Mouse (Mus musculus): ENCODE data around the gene Asrgl1.
"Not testable (repeated sequence)": the region's sequence is repeated elsewhere in the genome, so short reads cannot be mapped to it uniquely, and the experiment has no call there.

Asrgl1 gene

GRCm38 (mm10) chr19:9103986-9104385 is 31.4 kb downstream of the Asrgl1 start:
- DNase-seq = no peak

GRCm38 (mm10) chr19:9101062-9101457 is 34.4 kb downstream of the Asrgl1 start:
- DNase-seq = no peak

GRCm38 (mm10) chr19:9100297-9101061 is 35.0 kb downstream of the Asrgl1 start:
- no peak for DNase-seq

GRCm38 (mm10) chr19:9099751-9100150 is 35.7 kb downstream of the Asrgl1 start:
- no peak for DNase-seq

GRCm38 (mm10) chr19:9097441-9097840 is 38.0 kb downstream of the Asrgl1 start:
- DNase-seq = no peak

- DNase-seq = no peak
Measured at GRCm38 (mm10) chr19:9095111-9095510, 40.3 kb downstream of the Asrgl1 start.

GRCm38 (mm10) chr19:9090709-9091108 is 44.7 kb downstream of the Asrgl1 start:
- no peak for DNase-seq

GRCm38 (mm10) chr19:9090191-9090590 is 45.2 kb downstream of the Asrgl1 start:
- DNase-seq = no peak

GRCm38 (mm10) chr19:9087821-9088220 is 47.6 kb downstream of the Asrgl1 start, which contains the start of gene Scgb1a1:
Gene Scgb1a1 (minus strand): TSS chr19:9087958.
- no peak for DNase-seq

- not testable (repeated sequence) for DNase-seq
Measured at GRCm38 (mm10) chr19:9083892-9084291, 51.5 kb downstream of the Asrgl1 start.

- DNase-seq = no peak
Measured at GRCm38 (mm10) chr19:9083010-9083355, 52.5 kb downstream of the Asrgl1 start.

GRCm38 (mm10) chr19:9082191-9083009 is 53.0 kb downstream of the Asrgl1 start:
- DNase-seq = peak; percentile 83

GRCm38 (mm10) chr19:9081311-9082190 is 53.9 kb downstream of the Asrgl1 start:
- no peak for DNase-seq

- no peak for DNase-seq
Measured at GRCm38 (mm10) chr19:9079916-9080315, 55.5 kb downstream of the Asrgl1 start.

- DNase-seq = no peak
Measured at GRCm38 (mm10) chr19:9076982-9077660, 58.3 kb downstream of the Asrgl1 start.

GRCm38 (mm10) chr19:9076035-9076434 is 59.4 kb downstream of the Asrgl1 start:
- no peak for DNase-seq

- no peak for DNase-seq
Measured at GRCm38 (mm10) chr19:9075558-9075957, 59.9 kb downstream of the Asrgl1 start.

- DNase-seq = no peak
Measured at GRCm38 (mm10) chr19:9074424-9074823, 61.0 kb downstream of the Asrgl1 start.

GRCm38 (mm10) chr19:9073776-9074411 is 61.5 kb downstream of the Asrgl1 start:
- no peak for DNase-seq

GRCm38 (mm10) chr19:9072157-9072530 is 63.3 kb downstream of the Asrgl1 start:
- no peak for DNase-seq

GRCm38 (mm10) chr19:9071456-9072156 is 63.8 kb downstream of the Asrgl1 start:
- DNase-seq = no peak
